Mouse (Mus musculus) myocyte (in vitro differentiated cells): ENCODE results near the gene Kif2c.

Experiments used
- E2F4 ChIP-seq: IDR thresholded peaks from one replicate; pipeline ENCODE4 v1.6.1; 2011; ENCODE audit warnings: mild to moderate bottlenecking, control low read depth, moderate library complexity; ENCODE audit not compliant: insufficient read depth
- MAX ChIP-seq: IDR thresholded peaks from one replicate; pipeline ENCODE4 v1.6.1; 2011; ENCODE audit warnings: low read depth, mild to moderate bottlenecking, control low read depth
- MYOG ChIP-seq, 3 experiments: IDR thresholded peaks; one replicate each; pipeline ENCODE4 v1.6.1; 2011; ENCODE audit warnings: control low read depth in 2 of 3, low read depth in 2 of 3, mild to moderate bottlenecking in 2 of 3; ENCODE audit not compliant: insufficient read length in 2 of 3, control insufficient read depth in 1 of 3, insufficient read depth in 1 of 3
- POLR2A ChIP-seq: IDR thresholded peaks from one replicate; pipeline ENCODE4 v1.6.1; 2011; ENCODE audit warnings: low read depth, mild to moderate bottlenecking, control low read depth, moderate library complexity; ENCODE audit not compliant: insufficient read length
- POLR2AphosphoS2 ChIP-seq: IDR thresholded peaks from one replicate; pipeline ENCODE4 v1.6.1; 2011; ENCODE audit warnings: low read depth, control low read depth; ENCODE audit not compliant: insufficient read length
- REST ChIP-seq: IDR thresholded peaks from one replicate; pipeline ENCODE4 v1.6.1; 2011; ENCODE audit warnings: mild to moderate bottlenecking, control low read depth, moderate library complexity; ENCODE audit not compliant: insufficient read depth, insufficient read length
- SRF ChIP-seq: IDR thresholded peaks from one replicate; pipeline ENCODE4 v1.6.1; 2011; ENCODE audit warnings: low read depth; ENCODE audit not compliant: control insufficient read depth, insufficient read length
- TCF12 ChIP-seq: IDR thresholded peaks from one replicate; pipeline ENCODE4 v1.6.1; 2011; ENCODE audit warnings: mild to moderate bottlenecking, control low read depth; ENCODE audit not compliant: poor library complexity, insufficient read depth, severe bottlenecking
- TCF3 ChIP-seq: IDR thresholded peaks from one replicate; pipeline ENCODE4 v1.6.1; 2011; ENCODE audit warnings: low read depth, control low read depth; ENCODE audit not compliant: insufficient read length
- USF1 ChIP-seq: IDR thresholded peaks from one replicate; pipeline ENCODE4 v1.6.1; 2011; ENCODE audit warnings: low read depth, mild to moderate bottlenecking, control low read depth, moderate library complexity

GRCm38 (mm10) chr4:117217029-117217428 lies 34.6 kb upstream of the Kif2c start:
- no peak for TF ChIP-seq REST
- no peak for TF ChIP-seq USF1
- TF ChIP-seq MYOG (IDR thresholded peaks at IDR 0.05; ENCODE audit: control insufficient read depth in 1 of 3, insufficient read depth in 1 of 3, insufficient read length in 2 of 3, low read depth in 2 of 3) = no peak
- no peak for TF ChIP-seq POLR2AphosphoS2
- TF ChIP-seq E2F4 = no peak
- no peak for TF ChIP-seq POLR2A
- no peak for TF ChIP-seq MAX
- TF ChIP-seq SRF = no peak
- TF ChIP-seq TCF12 = no peak
- no peak for TF ChIP-seq TCF3
